Mouse (Mus musculus): ENCODE data around the gene Samt1. TPM values are rescaled to one million over a fixed set of nuclear protein-coding genes. Genes with fewer than 3 reads are reported as not detected.
"Not testable (repeated sequence)": the region's sequence is repeated elsewhere in the genome, so short reads cannot be mapped to it uniquely, and the experiment has no call there.

Samt1 gene
- not detected in 2 replicates for polyA plus RNA-seq (2016; fragmentation: Nextera tagmentation; extraction: Ambion mirVana)

- not testable (repeated sequence) for H3K4me3 ChIP-seq; H3K27ac ChIP-seq (ENCODE audit: poor library complexity, severe bottlenecking); H3K4me2 ChIP-seq; H3K27me3 ChIP-seq (replicated peaks); H3K36me3 ChIP-seq; H3K4me1 ChIP-seq (replicated peaks); ATAC-seq (ENCODE audit: insufficient number of reproducible peaks, low FRiP score); H3K9ac ChIP-seq; H3K9me3 ChIP-seq (replicated peaks)
Measured at GRCm38 (mm10) chrX:154012540-154012939, at the start of gene Samt1. Gene Samt1 (minus strand): TSS chrX:154012640.

- not testable (repeated sequence) for H3K4me1 ChIP-seq (replicated peaks); H3K9me3 ChIP-seq (replicated peaks); H3K27me3 ChIP-seq (replicated peaks); H3K9ac ChIP-seq; H3K4me3 ChIP-seq; H3K4me2 ChIP-seq; H3K27ac ChIP-seq (ENCODE audit: poor library complexity, severe bottlenecking); H3K36me3 ChIP-seq; ATAC-seq (ENCODE audit: insufficient number of reproducible peaks, low FRiP score)
Measured at GRCm38 (mm10) chrX:154054939-154055338, 42.5 kb upstream of the Samt1 start, which contains the start of gene Gm10057. Gene Gm10057 (minus strand): TSS chrX:154055039.

- not testable (repeated sequence) for H3K9ac ChIP-seq
Measured at GRCm38 (mm10) chrX:154033727-154034126, 21.3 kb upstream of the Samt1 start, which contains the start of gene 4921511M17Rik. Gene 4921511M17Rik (minus strand): TSS chrX:154033827.

GRCm38 (mm10) chrX:153976914-153977313 lies 35.5 kb downstream of the Samt1 start:
- WGBS = no CpG with 5 or more reads among the region's 2 CpGs

More at GRCm38 (mm10) chrX:154033727-154034126, 21.3 kb upstream of the Samt1 start, which contains the start of gene 4921511M17Rik:
- H3K4me1 ChIP-seq (replicated peaks); H3K4me3 ChIP-seq; H3K9me3 ChIP-seq (replicated peaks); H3K4me2 ChIP-seq; H3K36me3 ChIP-seq; ATAC-seq (ENCODE audit: insufficient number of reproducible peaks, low FRiP score); H3K27ac ChIP-seq (ENCODE audit: poor library complexity, severe bottlenecking); H3K27me3 ChIP-seq (replicated peaks): not testable (repeated sequence)

GRCm38 (mm10) chrX:153976467-153976866 lies 36.0 kb downstream of the Samt1 start:
- H3K9ac ChIP-seq; H3K36me3 ChIP-seq; H3K9me3 ChIP-seq (replicated peaks); H3K4me3 ChIP-seq; H3K4me1 ChIP-seq (replicated peaks); H3K27ac ChIP-seq (ENCODE audit: poor library complexity, severe bottlenecking); ATAC-seq (ENCODE audit: insufficient number of reproducible peaks, low FRiP score); H3K4me2 ChIP-seq; H3K27me3 ChIP-seq (replicated peaks): not testable (repeated sequence)
- 17% methylated on average over 4 of the region's 4 CpGs for WGBS

More at GRCm38 (mm10) chrX:153976914-153977313, 35.5 kb downstream of the Samt1 start:
- H3K4me3 ChIP-seq; H3K4me2 ChIP-seq; H3K27me3 ChIP-seq (replicated peaks); H3K4me1 ChIP-seq (replicated peaks); H3K9me3 ChIP-seq (replicated peaks); H3K27ac ChIP-seq (ENCODE audit: poor library complexity, severe bottlenecking); ATAC-seq (ENCODE audit: insufficient number of reproducible peaks, low FRiP score); H3K36me3 ChIP-seq; H3K9ac ChIP-seq: not testable (repeated sequence)

GRCm38 (mm10) chrX:153974450-153974849 lies 38.0 kb downstream of the Samt1 start:
- no peak overlapping the region for H3K4me2 ChIP-seq
- H3K27me3 ChIP-seq (replicated peaks) = no peaks in the 10 kb centered on the region
- no peak for ATAC-seq (ENCODE audit: insufficient number of reproducible peaks, low FRiP score)
- no peaks in the 10 kb centered on the region for H3K36me3 ChIP-seq
- no peak overlapping the region for H3K27ac ChIP-seq (ENCODE audit: poor library complexity, severe bottlenecking)
- H3K9ac ChIP-seq = no peak overlapping the region
- WGBS = 12% methylated on average over 2 of the region's 2 CpGs
- H3K4me3 ChIP-seq = no peak overlapping the region
- no peaks in the 10 kb centered on the region for H3K9me3 ChIP-seq (replicated peaks)
- no peaks in the 10 kb centered on the region for H3K4me1 ChIP-seq (replicated peaks)

- not testable (repeated sequence) for H3K36me3 ChIP-seq; H3K27ac ChIP-seq (ENCODE audit: poor library complexity, severe bottlenecking); ATAC-seq (ENCODE audit: insufficient number of reproducible peaks, low FRiP score); H3K4me2 ChIP-seq; H3K4me3 ChIP-seq; H3K27me3 ChIP-seq (replicated peaks); H3K9me3 ChIP-seq (replicated peaks); H3K9ac ChIP-seq; H3K4me1 ChIP-seq (replicated peaks)
- no CpG with 5 or more reads among the region's 2 CpGs for WGBS
Measured at GRCm38 (mm10) chrX:153952866-153953265, 59.6 kb downstream of the Samt1 start.

Other genes starting within 250 kb of the Samt1 start
- 7.1 and 9.1 TPM in 2 replicates for gene Spin2c, start 180.4 kb downstream of the Samt1 start, polyA plus RNA-seq (2016; fragmentation: Nextera tagmentation; extraction: Ambion mirVana)
- not detected in 2 replicates for gene 4921511M17Rik, start 21.2 kb upstream of the Samt1 start, polyA plus RNA-seq (2016; fragmentation: Nextera tagmentation; extraction: Ambion mirVana)
- gene Gm10057, start 42.4 kb upstream of the Samt1 start, polyA plus RNA-seq (2016; fragmentation: Nextera tagmentation; extraction: Ambion mirVana) = not detected in 2 replicates
- not detected in 2 replicates for gene Gm15140, start 108.0 kb upstream of the Samt1 start, polyA plus RNA-seq (2016; fragmentation: Nextera tagmentation; extraction: Ambion mirVana)